Comparison of ENCODE assay signal across 12 mouse cellular contexts in the genomic region with DNA sequence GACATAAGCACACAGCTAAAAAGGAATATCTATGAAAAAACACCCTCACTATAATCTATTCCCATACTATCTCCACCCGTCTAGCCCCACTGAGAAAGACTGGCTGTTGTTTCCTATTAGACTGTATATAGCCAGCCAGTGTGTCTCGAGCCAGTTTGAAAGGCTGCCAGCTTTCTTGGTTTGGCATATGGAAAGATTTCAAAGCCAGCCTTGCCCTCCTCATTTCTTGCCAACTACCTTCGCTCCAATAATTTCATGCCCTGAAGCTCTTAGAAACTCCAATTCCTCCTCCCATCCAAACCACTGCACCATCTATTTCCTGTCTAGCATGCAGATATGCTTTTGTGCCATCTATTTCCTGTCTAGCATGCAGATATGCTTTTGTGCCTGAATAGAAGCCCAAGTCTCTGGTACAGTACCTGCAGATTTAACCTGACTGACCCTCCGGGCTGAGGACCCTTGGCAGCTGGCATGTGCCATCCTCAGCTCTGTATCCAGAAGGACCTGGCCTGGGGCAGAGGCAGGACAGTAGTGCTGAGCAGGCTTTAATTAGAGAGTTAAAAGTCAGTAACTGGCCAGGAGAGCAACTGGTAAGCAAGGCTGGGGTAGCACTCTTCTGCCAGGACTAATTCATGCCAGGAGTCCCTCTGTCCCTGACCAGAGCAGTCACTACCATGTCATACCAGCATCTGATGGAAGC.
DNase-seq lines count a peak whose midpoint lies in the region; ATAC-seq and TF ChIP-seq lines count a peak whose summit lies in the region.
"Had no signal": no experiment of that assay in that cellular context is flagged by ENCODE, and none has a peak within 500 bp of the region (broad histone marks: within the 10 kb centered on the region; RNA-seq: fewer than 3 reads in every experiment).

No protein-coding gene starts in this region.

- H3K9me3 ChIP-seq in embryonic facial prominence, embryonic 13.5 days, result no peaks in the 10 kb centered on the region
- H3K9me3 ChIP-seq in embryonic facial prominence, embryonic 10.5 days, result no peaks in the 10 kb centered on the region
- no peaks in the 10 kb centered on the region for H3K9me3 ChIP-seq in lung, embryonic 14.5 days (ENCODE audit: low read depth, low read length)
- H3K9me3 ChIP-seq in forebrain, postnatal 0 days (ENCODE audit: low read length), result no peaks in the 10 kb centered on the region

- WGBS in embryonic facial prominence, embryonic 13.5 days, result 67% methylated on average over 4 of the region's 4 CpGs
- WGBS in embryonic facial prominence, embryonic 10.5 days, result 85% methylated on average over 4 of the region's 4 CpGs
- 64% methylated on average over 4 of the region's 4 CpGs for WGBS in lung, embryonic 14.5 days
- WGBS in forebrain, postnatal 0 days, result 37% methylated on average over 4 of the region's 4 CpGs

- TF ChIP-seq CTCF in lung, embryonic 14.5 days (IDR thresholded peaks at IDR 0.05; ENCODE audit: low read depth), result no peak
- no peak for TF ChIP-seq CTCF in forebrain, postnatal 0 days (IDR thresholded peaks at IDR 0.05; ENCODE audit: low read depth)

- ATAC-seq in embryonic facial prominence, embryonic 13.5 days (ENCODE audit: insufficient number of reproducible peaks, insufficient read depth, low FRiP score, low TSS enrichment, low read depth), result no peak
- no peak for ATAC-seq in lung, embryonic 14.5 days (ENCODE audit: insufficient read depth)
- ATAC-seq in forebrain, postnatal 0 days, result peak; percentile 36; the same call in 1 of the 2 replicates

- H3K27me3 ChIP-seq in embryonic facial prominence, embryonic 13.5 days, result no peaks in the 10 kb centered on the region
- no peaks in the 10 kb centered on the region for H3K27me3 ChIP-seq in embryonic facial prominence, embryonic 10.5 days (replicated peaks; ENCODE audit: low read depth, poor library complexity, severe bottlenecking)
- no peaks in the 10 kb centered on the region for H3K27me3 ChIP-seq in lung, embryonic 14.5 days (ENCODE audit: insufficient read depth, low read length)
- H3K27me3 ChIP-seq in forebrain, postnatal 0 days (ENCODE audit: insufficient read depth, low read length), result no peaks in the 10 kb centered on the region
- H3K27me3 ChIP-seq: megakaryocyte, embryonic 14.5 days had no signal

- peak overlapping the region; percentile 62; the same call in 1 of the 2 replicates for H3K27ac ChIP-seq in embryonic facial prominence, embryonic 13.5 days
- no peak overlapping the region for H3K27ac ChIP-seq in embryonic facial prominence, embryonic 10.5 days (replicated peaks)
- no peak overlapping the region for H3K27ac ChIP-seq in lung, embryonic 14.5 days (ENCODE audit: low read depth)
- H3K27ac ChIP-seq in forebrain, postnatal 0 days (ENCODE audit: low read depth, low read length), result no peak overlapping the region
- H3K27ac ChIP-seq: liver, embryonic 14.5 days had no signal

- no peak overlapping the region for H3K4me3 ChIP-seq in embryonic facial prominence, embryonic 13.5 days
- H3K4me3 ChIP-seq in embryonic facial prominence, embryonic 10.5 days, result no peak overlapping the region
- H3K4me3 ChIP-seq in lung, embryonic 14.5 days (ENCODE audit: low read depth, low read length), result no peak overlapping the region
- H3K4me3 ChIP-seq in forebrain, postnatal 0 days (ENCODE audit: low read depth, low read length), result no peak overlapping the region
- H3K4me3 ChIP-seq: megakaryocyte, embryonic 14.5 days had no signal

- H3K36me3 ChIP-seq in embryonic facial prominence, embryonic 13.5 days, result no peaks in the 10 kb centered on the region
- H3K36me3 ChIP-seq in embryonic facial prominence, embryonic 10.5 days (replicated peaks), result no peaks in the 10 kb centered on the region
- H3K36me3 ChIP-seq in lung, embryonic 14.5 days (ENCODE audit: insufficient read depth), result no peaks in the 10 kb centered on the region
- no peaks in the 10 kb centered on the region for H3K36me3 ChIP-seq in forebrain, postnatal 0 days (ENCODE audit: insufficient read depth)

- DNase-seq in embryonic facial prominence, embryonic 10.5 days (ENCODE audit: low spot score), result no peak
- peak; percentile 19 for DNase-seq in lung, embryonic 14.5 days
- no peak for DNase-seq in lung, postnatal 14 days
- peak; percentile 58 for DNase-seq in cerebellum, adult 11 months
- peak; percentile 74 for DNase-seq in forebrain, postnatal 0 days
- no peak for DNase-seq in yolk sac, embryonic 10.5 days (ENCODE audit: low spot score)
- no peak for DNase-seq in ovary, postnatal 36 days (ENCODE audit: low spot score)
- DNase-seq: kidney, adult 18-20 months; thymus, postnatal 25 days had no signal

- H3K9ac ChIP-seq in embryonic facial prominence, embryonic 13.5 days, result no peak overlapping the region
- H3K9ac ChIP-seq in lung, embryonic 14.5 days, result no peak overlapping the region
- no peak overlapping the region for H3K9ac ChIP-seq in forebrain, postnatal 0 days
- H3K9ac ChIP-seq: liver, embryonic 14.5 days had no signal

- H3K4me2 ChIP-seq in embryonic facial prominence, embryonic 13.5 days, result no peak overlapping the region
- H3K4me2 ChIP-seq in lung, embryonic 14.5 days, result no peak overlapping the region
- no peak overlapping the region for H3K4me2 ChIP-seq in forebrain, postnatal 0 days (ENCODE audit: low read depth)

- H3K4me1 ChIP-seq in embryonic facial prominence, embryonic 13.5 days, result peaks cover 8% of the 10 kb centered on the region
- no peaks in the 10 kb centered on the region for H3K4me1 ChIP-seq in embryonic facial prominence, embryonic 10.5 days
- H3K4me1 ChIP-seq in lung, embryonic 14.5 days (ENCODE audit: insufficient read depth), result no peaks in the 10 kb centered on the region
- 0 out of 2 replicates have a peak, but pooled peaks cover 5% of the 10 kb centered on the region for H3K4me1 ChIP-seq in forebrain, postnatal 0 days (ENCODE audit: insufficient read depth)
- H3K4me1 ChIP-seq: megakaryocyte, embryonic 14.5 days had no signal

Comparison
In these comparisons a context has a peak if more than half of its experiments do, and no peak if none do; other contexts are left out.
1. DNase-seq: peak in lung, embryonic 14.5 days (single experiment), cerebellum, adult 11 months (single experiment) and forebrain, postnatal 0 days (single experiment); none in embryonic facial prominence, embryonic 10.5 days (single experiment), lung, postnatal 14 days (single experiment), yolk sac, embryonic 10.5 days (single experiment) and ovary, postnatal 36 days (single experiment).